ENCODE assay signal across 30 mouse cellular contexts in genomic region chr8:13387728-13388127, GRCm38 (mm10). TPM values are rescaled to one million over a fixed set of nuclear protein-coding genes. Genes with fewer than 3 reads are reported as not detected.
A peak's percentile ranks its signal among the peaks of the same experiment; 100 is the strongest.
DNase-seq lines count a peak whose midpoint lies in the region; ATAC-seq and TF ChIP-seq lines count a peak whose summit lies in the region.
"Had no signal": no experiment of that assay in that cellular context is flagged by ENCODE, and none has a peak within 500 bp of the region (broad histone marks: within the 10 kb centered on the region; RNA-seq: fewer than 3 reads in every experiment).

No protein-coding gene starts in this region.

- no peak overlapping the region for H3K4me2 ChIP-seq in hindbrain, embryonic 16.5 days (ENCODE audit: low read length)
- H3K4me2 ChIP-seq: embryonic facial prominence, embryonic 12.5 days; embryonic facial prominence, embryonic 15.5 days; forebrain, embryonic 12.5 days; forebrain, embryonic 15.5 days; heart, embryonic 13.5 days; hindbrain, embryonic 13.5 days had no signal

- peak; percentile 59 for ATAC-seq in granulocyte monocyte progenitor cell, adult 5-6 weeks (replicated peaks; ENCODE audit: poor library complexity, severe bottlenecking)
- ATAC-seq in megakaryocyte progenitor cell, adult 5-6 weeks (replicated peaks; ENCODE audit: poor library complexity), result peak; percentile 61
- ATAC-seq in hindbrain, embryonic 16.5 days, result no peak
- ATAC-seq: forebrain, embryonic 15.5 days had no signal

- TF ChIP-seq RAD21 in MEL (IDR thresholded peaks at IDR 0.05; ENCODE audit: low read depth, low read length), result no peak

- peaks cover 0 to 2% of the 10 kb centered on the region in 2 experiments; a peak in 1 of 4 replicates for H3K36me3 ChIP-seq in MEL (ENCODE audit: control insufficient read depth in 1 of 2, insufficient read depth in 2 of 2, low read length in 2 of 2)
- no peaks in the 10 kb centered on the region for H3K36me3 ChIP-seq in hindbrain, embryonic 16.5 days (ENCODE audit: control insufficient read depth, insufficient read depth, low read length)
- H3K36me3 ChIP-seq: embryonic facial prominence, embryonic 12.5 days; embryonic facial prominence, embryonic 15.5 days; forebrain, embryonic 12.5 days; forebrain, embryonic 15.5 days; heart, embryonic 10.5 days; heart, embryonic 13.5 days; hindbrain, embryonic 13.5 days had no signal

- no peaks in the 10 kb centered on the region for H3K79me2 ChIP-seq in MEL (ENCODE audit: control insufficient read depth, insufficient read depth, low read length, poor library complexity)

- H3K4me1 ChIP-seq in MEL (ENCODE audit: control insufficient read depth in 1 of 2, insufficient read depth in 2 of 2, low read length in 2 of 2), result peaks cover 0 to 6% of the 10 kb centered on the region in 2 experiments; a peak in 2 of 4 replicates
- no peaks in the 10 kb centered on the region for H3K4me1 ChIP-seq in hindbrain, embryonic 16.5 days (ENCODE audit: control insufficient read depth, insufficient read depth, low read depth, low read length)
- H3K4me1 ChIP-seq: embryonic facial prominence, embryonic 12.5 days; embryonic facial prominence, embryonic 15.5 days; forebrain, embryonic 12.5 days; forebrain, embryonic 15.5 days; heart, embryonic 10.5 days; heart, embryonic 13.5 days; hindbrain, embryonic 13.5 days had no signal

- no peak for TF ChIP-seq CTCF in MEL (IDR thresholded peaks at IDR 0.05 in 2 of 3, conservative IDR thresholded peaks at IDR 0.05 in 1 of 3; ENCODE audit: control insufficient read depth in 1 of 3, insufficient read depth in 1 of 3, low read depth in 2 of 3, low read length in 3 of 3, poor library complexity in 1 of 3, severe bottlenecking in 1 of 3)

- no peaks in the 10 kb centered on the region for H3K9me3 ChIP-seq in MEL (replicated peaks; ENCODE audit: insufficient read depth, low read length)
- H3K9me3 ChIP-seq in hindbrain, embryonic 16.5 days (ENCODE audit: control insufficient read depth, low read length), result no peaks in the 10 kb centered on the region
- H3K9me3 ChIP-seq: embryonic facial prominence, embryonic 12.5 days; embryonic facial prominence, embryonic 15.5 days; forebrain, embryonic 12.5 days; forebrain, embryonic 15.5 days; heart, embryonic 10.5 days; heart, embryonic 13.5 days; hindbrain, embryonic 13.5 days had no signal

- no peak for TF ChIP-seq POLR2A in MEL (IDR thresholded peaks at IDR 0.05; ENCODE audit: control insufficient read depth in 1 of 2, insufficient read depth in 1 of 2, low read depth in 1 of 2, low read length in 2 of 2, poor library complexity in 1 of 2)

- H3K4me3 ChIP-seq in MEL (ENCODE audit: control insufficient read depth in 1 of 2, insufficient read depth in 1 of 2, low read depth in 2 of 2, low read length in 2 of 2), result no peak overlapping the region
- no peak overlapping the region for H3K4me3 ChIP-seq in hindbrain, embryonic 16.5 days (ENCODE audit: low read length)
- H3K4me3 ChIP-seq: embryonic facial prominence, embryonic 12.5 days; embryonic facial prominence, embryonic 15.5 days; forebrain, embryonic 12.5 days; forebrain, embryonic 15.5 days; heart, adult 2 months; heart, embryonic 10.5 days; heart, embryonic 13.5 days; hindbrain, embryonic 13.5 days had no signal

- no peak overlapping the region for H3K27ac ChIP-seq in MEL (ENCODE audit: control insufficient read depth, low read depth, low read length)
- no peak overlapping the region for H3K27ac ChIP-seq in hindbrain, embryonic 16.5 days (ENCODE audit: low read depth, low read length)
- H3K27ac ChIP-seq: embryonic facial prominence, embryonic 12.5 days; embryonic facial prominence, embryonic 15.5 days; forebrain, embryonic 12.5 days; forebrain, embryonic 15.5 days; heart, adult 2 months; heart, embryonic 10.5 days; heart, embryonic 13.5 days; hindbrain, embryonic 13.5 days had no signal

- H3K27me3 ChIP-seq in MEL (ENCODE audit: control insufficient read depth in 1 of 2, insufficient read depth in 2 of 2, low read length in 2 of 2), result no peaks in the 10 kb centered on the region
- H3K27me3 ChIP-seq in hindbrain, embryonic 16.5 days (replicated peaks; ENCODE audit: control insufficient read depth, insufficient read depth, low read length), result no peaks in the 10 kb centered on the region
- H3K27me3 ChIP-seq: embryonic facial prominence, embryonic 12.5 days; embryonic facial prominence, embryonic 15.5 days; forebrain, embryonic 12.5 days; forebrain, embryonic 15.5 days; heart, embryonic 13.5 days; hindbrain, embryonic 13.5 days had no signal

- 87% methylated on average over 8 of the region's 8 CpGs for WGBS in hindbrain, embryonic 16.5 days

- peak; percentile 59 for DNase-seq in A20 (ENCODE audit: low read depth, low spot score)
- DNase-seq in MEL (ENCODE audit: low read depth, low spot score), result peak; percentile 68
- no peak for DNase-seq in adrenal gland, adult 2 months
- DNase-seq in spleen, postnatal 10 days (ENCODE audit: low spot score in 2 of 2), result no peak
- no peak for DNase-seq in layer of hippocampus, adult 9-10 months (ENCODE audit: low spot score)
- DNase-seq: adrenal gland, postnatal 10 days; adrenal gland, postnatal 36 days; B cell, adult 2 months; cerebellum, adult 18-20 months; cerebellum, adult 9-10 months; cerebellum, postnatal 14 days; gastrocnemius, postnatal 25 days; heart, adult 2 months; heart, postnatal 14 days; heart, postnatal 4 days had no signal

- no peak; a peak in 1 of 4 replicates for TF ChIP-seq EP300 in MEL (IDR thresholded peaks at IDR 0.05; ENCODE audit: low read depth in 1 of 2, low read length in 2 of 2)

- H3K9ac ChIP-seq in MEL (ENCODE audit: control insufficient read depth, low read depth, low read length, poor library complexity, severe bottlenecking), result no peak overlapping the region
- H3K9ac ChIP-seq in hindbrain, embryonic 16.5 days (ENCODE audit: low read depth, low read length), result no peak overlapping the region
- H3K9ac ChIP-seq: embryonic facial prominence, embryonic 12.5 days; embryonic facial prominence, embryonic 15.5 days; forebrain, embryonic 12.5 days; forebrain, embryonic 15.5 days; heart, embryonic 13.5 days; hindbrain, embryonic 13.5 days had no signal

TF ChIP-seq in MEL, 35 proteins besides CTCF, POLR2A, EP300 and RAD21 (continues in another document):
- peak; percentile 94 for TF ChIP-seq MAX (IDR thresholded peaks at IDR 0.05; ENCODE audit: low read length)
- no peak for TF ChIP-seq ZMIZ1 (IDR thresholded peaks at IDR 0.05; ENCODE audit: low read depth, low read length)
- TF ChIP-seq MXI1 (IDR thresholded peaks at IDR 0.05; ENCODE audit: low read depth, low read length), result peak; percentile 63; the same call in 1 of the 2 replicates
- no peak for TF ChIP-seq ETS1 (IDR thresholded peaks at IDR 0.05; ENCODE audit: low read depth, low read length)
- peak; percentile 52; the same call in 1 of the 2 replicates for TF ChIP-seq BHLHE40 (IDR thresholded peaks at IDR 0.05; ENCODE audit: borderline replicate concordance, low read depth, low read length)

RNA-seq across cellular contexts. Expression of gene Atp4b, which starts 8.9 kb away (rescaled TPM):
- 0.08 TPM in 1 of 2 replicates, not detected in the other for total RNA-seq in MEL (2012; rRNA removed)
- under 1 TPM in 1 of 2 experiments, not detected in 1; 0.14 TPM for polyA plus RNA-seq in MEL (2012; ENCODE audit: insufficient read depth in 1 of 2, insufficient read length in 2 of 2, low read depth in 1 of 2, low replicate concordance in 2 of 2, missing spikeins in 1 of 2)
- total RNA-seq in granulocyte monocyte progenitor cell, adult 5-6 weeks (2014; fragmentation: Nextera tagmentation), result not detected in 2 replicates
- not detected in 2 replicates for total RNA-seq in granulocyte monocyte progenitor cell, adult 5-6 weeks (2017)
- 0.32 and 0.73 TPM in 2 replicates for total RNA-seq in megakaryocyte progenitor cell, adult 5-6 weeks (2015)
- total RNA-seq in megakaryocyte progenitor cell, adult 5-6 weeks (2017), result not detected in 2 replicates
- total RNA-seq in adrenal gland, adult 2 months (2021), result under 1 TPM in 1 of 2 experiments, not detected in 1; 0.69 TPM
- 0.43 and 1.2 TPM in 2 replicates for polyA plus RNA-seq in adrenal gland, adult 2 months (2012; rRNA removed)
- not detected in 2 replicates for polyA plus RNA-seq in hindbrain, embryonic 16.5 days (2015; fragmentation: Nextera tagmentation; extraction: Ambion mirVana)
- total RNA-seq: adrenal gland, postnatal 10 days; gastrocnemius, adult 8-10 months; gastrocnemius, postnatal 25 days; heart, adult 2 months; heart, postnatal 14 days; heart, postnatal 4 days had no signal
- polyA plus RNA-seq: embryonic facial prominence, embryonic 12.5 days; embryonic facial prominence, embryonic 15.5 days; forebrain, embryonic 12.5 days; forebrain, embryonic 15.5 days; heart, embryonic 10.5 days; heart, embryonic 16.5 days; hindbrain, embryonic 13.5 days; intestine, embryonic 14.5 days; intestine, postnatal 0 days had no signal

RNA-seq across cellular contexts. Expression of gene Grk1, which starts 17.2 kb away (rescaled TPM):
- total RNA-seq in MEL (2012; rRNA removed), result under 0.01 TPM in 1 of 2 replicates, not detected in the other
- polyA plus RNA-seq in MEL (2012; ENCODE audit: insufficient read depth in 1 of 2, insufficient read length in 2 of 2, low read depth in 1 of 2, low replicate concordance in 2 of 2, missing spikeins in 1 of 2), result under 1 TPM in 1 of 2 experiments, not detected in 1; 0.03 TPM
- total RNA-seq in granulocyte monocyte progenitor cell, adult 5-6 weeks (2014; fragmentation: Nextera tagmentation), result not detected in 2 replicates
- total RNA-seq in granulocyte monocyte progenitor cell, adult 5-6 weeks (2017), result 0.04 TPM in 1 of 2 replicates, not detected in the other
- not detected in 2 replicates for total RNA-seq in megakaryocyte progenitor cell, adult 5-6 weeks (2015)
- 0.07 TPM in 1 of 2 replicates, not detected in the other for total RNA-seq in megakaryocyte progenitor cell, adult 5-6 weeks (2017)
- not detected for total RNA-seq in adrenal gland, adult 2 months (2021)
- not detected in 2 replicates for polyA plus RNA-seq in adrenal gland, adult 2 months (2012; rRNA removed)
- polyA plus RNA-seq in hindbrain, embryonic 16.5 days (2015; fragmentation: Nextera tagmentation; extraction: Ambion mirVana), result not detected in 2 replicates
- total RNA-seq: adrenal gland, postnatal 36 days; gastrocnemius, adult 8-10 months had no signal
- polyA plus RNA-seq: embryonic facial prominence, embryonic 12.5 days; gonadal fat pad, adult 2 months; heart, adult 2 months; heart, embryonic 13.5 days; hindbrain, embryonic 13.5 days; intestine, embryonic 14.5 days; intestine, postnatal 0 days had no signal

RNA-seq across cellular contexts. Expression of gene Tmem255b, which starts 47.3 kb away (rescaled TPM):
- total RNA-seq in MEL (2012; rRNA removed), result not detected in 2 replicates
- not detected for polyA plus RNA-seq in MEL (2012; ENCODE audit: insufficient read depth in 1 of 2, insufficient read length in 2 of 2, low read depth in 1 of 2, low replicate concordance in 2 of 2, missing spikeins in 1 of 2)
- not detected in 2 replicates for total RNA-seq in granulocyte monocyte progenitor cell, adult 5-6 weeks (2014; fragmentation: Nextera tagmentation)
- not detected in 2 replicates for total RNA-seq in granulocyte monocyte progenitor cell, adult 5-6 weeks (2017)
- total RNA-seq in megakaryocyte progenitor cell, adult 5-6 weeks (2015), result not detected in 2 replicates
- total RNA-seq in megakaryocyte progenitor cell, adult 5-6 weeks (2017), result not detected in 2 replicates
- 1 to 10 TPM in 1 of 2 experiments, under 1 TPM in 1; 0.49 to 1.4 TPM for total RNA-seq in adrenal gland, adult 2 months (2021)
- polyA plus RNA-seq in adrenal gland, adult 2 months (2012; rRNA removed), result 3.2 and 5.7 TPM in 2 replicates
- polyA plus RNA-seq in hindbrain, embryonic 16.5 days (2015; fragmentation: Nextera tagmentation; extraction: Ambion mirVana), result 1.8 and 3.1 TPM in 2 replicates
- polyA plus RNA-seq: forebrain, embryonic 15.5 days had no signal

RNA-seq across cellular contexts. Expression of gene Tfdp1, which starts 49.2 kb away (rescaled TPM):
- total RNA-seq in MEL (2012; rRNA removed), result 214 and 256 TPM in 2 replicates
- polyA plus RNA-seq in MEL (2012; ENCODE audit: insufficient read depth in 1 of 2, insufficient read length in 2 of 2, low read depth in 1 of 2, low replicate concordance in 2 of 2, missing spikeins in 1 of 2), result 100 to 1,000 TPM; 143 to 331 TPM
- total RNA-seq in granulocyte monocyte progenitor cell, adult 5-6 weeks (2014; fragmentation: Nextera tagmentation), result 277 and 291 TPM in 2 replicates
- 200 and 242 TPM in 2 replicates for total RNA-seq in granulocyte monocyte progenitor cell, adult 5-6 weeks (2017)
- total RNA-seq in megakaryocyte progenitor cell, adult 5-6 weeks (2015), result 315 and 317 TPM in 2 replicates
- total RNA-seq in megakaryocyte progenitor cell, adult 5-6 weeks (2017), result 229 and 230 TPM in 2 replicates
- total RNA-seq in adrenal gland, adult 2 months (2021), result 10 to 100 TPM; 62.7 to 67.1 TPM
- 12.6 and 15.3 TPM in 2 replicates for polyA plus RNA-seq in adrenal gland, adult 2 months (2012; rRNA removed)
- 85.8 and 91.6 TPM in 2 replicates for polyA plus RNA-seq in hindbrain, embryonic 16.5 days (2015; fragmentation: Nextera tagmentation; extraction: Ambion mirVana)

Comparison
In these comparisons a context has a peak if more than half of its experiments do, and no peak if none do; other contexts are left out.
1. DNase-seq: peak in A20 (single experiment) and MEL (single experiment); none in adrenal gland, adult 2 months (single experiment), spleen, postnatal 10 days (0 of 2) and layer of hippocampus, adult 9-10 months (single experiment).